Mouse (Mus musculus) layer of hippocampus, adult 2 months (tissue): ENCODE data around the gene Tmem56. TPM values are rescaled to one million over a fixed set of nuclear protein-coding genes. Genes with fewer than 3 reads are reported as not detected.

Experiments used
- DNase-seq, 2 experiments: peaks; one replicate each; pipeline ENCODE4 v3.0.0; 2022; ENCODE audit warnings: low spot score in 2 of 2
- H3K27ac ChIP-seq: fragments of 200-600 bp; 2 replicates; pipeline ENCODE4 v1.8.1; 2022
- H3K4me3 ChIP-seq: fragments of 200-600 bp; 2 replicates; pipeline ENCODE4 v1.8.1; 2022; ENCODE audit warnings: mild to moderate bottlenecking
- CTCF ChIP-seq: fragments of 200-600 bp; conservative IDR thresholded peaks from 2 replicates; pipeline ENCODE4 v1.8.1; 2022; ENCODE audit warnings: antibody characterized with exemption, mild to moderate bottlenecking, moderate library complexity
- total RNA-seq, 2 experiments: library from RNA; stranded (reverse); gene quantifications; 2 replicates each; pipeline ENCODE4 v1.2.3; 2021

The Tmem56 gene
- total RNA-seq, 2 experiments from 2014 or later, result 30.6 to 31.1 TPM

- TF ChIP-seq CTCF, result no peak
- Histone ChIP-seq H3K27ac (peak overlapping the region; percentile 29; the same call in 1 of the 2 replicates), H3K4me3 (no peak overlapping the region)
- no peak for DNase-seq
Observed at GRCm38 (mm10) chr3:121250048-121250447, 32.9 kb downstream of the Tmem56 start.

- Histone ChIP-seq H3K27ac (no peak overlapping the region), H3K4me3 (no peak overlapping the region)
- DNase-seq, result no peak
- no peak for TF ChIP-seq CTCF
Observed at GRCm38 (mm10) chr3:121242941-121243340, 40.0 kb downstream of the Tmem56 start.

GRCm38 (mm10) chr3:121242111-121242936, 40.6 kb downstream of the Tmem56 start:
- H3K27ac ChIP-seq, result no peak overlapping the region
- TF ChIP-seq CTCF, result no peak
- no peak overlapping the region for H3K4me3 ChIP-seq
- DNase-seq, result no peak

- H3K4me3 ChIP-seq, result no peak overlapping the region
- peak overlapping the region; percentile 73 for H3K27ac ChIP-seq
- DNase-seq, result no peak
- no peak for TF ChIP-seq CTCF
Observed at GRCm38 (mm10) chr3:121240362-121241040, 42.4 kb downstream of the Tmem56 start.

GRCm38 (mm10) chr3:121239096-121239495, 43.8 kb downstream of the Tmem56 start:
- no peak for DNase-seq
- Histone ChIP-seq H3K4me3 (no peak overlapping the region), H3K27ac (peak overlapping the region; percentile 73)
- no peak for TF ChIP-seq CTCF

- no peak overlapping the region for H3K4me3 ChIP-seq
- DNase-seq, result no peak
- TF ChIP-seq CTCF, result no peak
- no peak overlapping the region for H3K27ac ChIP-seq
Observed at GRCm38 (mm10) chr3:121224763-121225162, 58.1 kb downstream of the Tmem56 start.

- DNase-seq, result no peak
- TF ChIP-seq CTCF, result no peak
- no peak overlapping the region for H3K4me3 ChIP-seq
- H3K27ac ChIP-seq, result no peak overlapping the region
Observed at GRCm38 (mm10) chr3:121224185-121224584, 58.7 kb downstream of the Tmem56 start.

- H3K27ac ChIP-seq, result no peak overlapping the region
- DNase-seq, result no peak
Observed at GRCm38 (mm10) chr3:121221987-121222386, 60.9 kb downstream of the Tmem56 start.

GRCm38 (mm10) chr3:121217011-121217410, 65.9 kb downstream of the Tmem56 start:
- Histone ChIP-seq H3K27ac (no peak overlapping the region), H3K4me3 (no peak overlapping the region)
- no peak for TF ChIP-seq CTCF
- DNase-seq, result no peak

More at GRCm38 (mm10) chr3:121221987-121222386, 60.9 kb downstream of the Tmem56 start:
- no peak for TF ChIP-seq CTCF
- H3K4me3 ChIP-seq, result no peak overlapping the region

- Histone ChIP-seq H3K4me3 (no peak overlapping the region), H3K27ac (no peak overlapping the region)
- TF ChIP-seq CTCF, result no peak
- no peak for DNase-seq
Observed at GRCm38 (mm10) chr3:121213501-121213900, 69.4 kb downstream of the Tmem56 start.

GRCm38 (mm10) chr3:121212156-121212555, 70.7 kb downstream of the Tmem56 start:
- peak; percentile 59 for TF ChIP-seq CTCF

GRCm38 (mm10) chr3:121208994-121209393, 73.9 kb downstream of the Tmem56 start:
- no peak for TF ChIP-seq CTCF
- Histone ChIP-seq H3K4me3 (no peak overlapping the region), H3K27ac (no peak overlapping the region)
- DNase-seq, result no peak

More at GRCm38 (mm10) chr3:121212156-121212555, 70.7 kb downstream of the Tmem56 start:
- no peak overlapping the region for H3K27ac ChIP-seq
- no peak for DNase-seq
- H3K4me3 ChIP-seq, result no peak overlapping the region

GRCm38 (mm10) chr3:121206202-121206882, 76.6 kb downstream of the Tmem56 start:
- TF ChIP-seq CTCF, result no peak
- Histone ChIP-seq H3K4me3 (no peak overlapping the region), H3K27ac (no peak overlapping the region)
- no peak for DNase-seq
